Mouse (Mus musculus): ENCODE results near the gene Tbc1d8b. TPM values are rescaled to one million over a fixed set of nuclear protein-coding genes. Genes with fewer than 3 reads are reported as not detected.

Tbc1d8b gene
- polyA plus RNA-seq, 1 experiment from 2014 or later, result 1.3 TPM

DNA sequence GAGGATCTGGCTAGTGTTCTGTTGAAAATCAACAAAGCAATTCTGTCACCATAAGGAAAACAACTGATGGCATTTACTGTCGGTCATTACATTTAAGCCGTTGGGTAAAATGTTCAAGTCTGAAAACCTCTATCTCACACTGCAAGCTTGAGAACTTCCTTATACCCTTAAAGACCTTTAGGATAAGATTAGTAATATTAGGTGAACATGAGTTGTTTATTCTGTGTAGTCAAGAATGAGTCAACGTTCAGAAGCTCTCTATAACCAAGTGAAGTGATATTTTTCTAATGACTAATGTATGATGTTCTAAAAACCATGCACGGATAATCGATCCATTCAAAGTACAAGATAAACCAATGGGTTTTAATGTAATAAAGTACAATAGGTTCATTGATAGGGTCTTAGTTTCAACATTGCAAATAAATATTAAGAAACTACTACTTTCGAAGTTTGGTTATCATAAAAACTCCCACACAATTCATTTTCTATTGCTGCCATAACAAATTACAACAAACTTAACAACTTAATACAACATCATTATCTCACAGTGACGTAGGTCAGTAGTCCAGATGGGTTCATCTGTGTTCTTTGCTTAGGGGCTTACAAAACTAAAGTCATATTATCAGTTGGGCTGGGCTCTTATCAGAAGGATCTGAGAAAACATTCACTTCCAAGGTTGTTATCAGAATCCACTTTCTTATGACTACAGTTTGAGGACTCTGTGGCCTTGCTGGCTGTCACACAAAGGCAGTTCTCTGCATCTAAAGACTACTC is 109.5 kb downstream of the Tbc1d8b start:
- no peak overlapping the region for H3K4me2 ChIP-seq (replicated peaks; ENCODE audit: low read depth, low read length)
- no peak overlapping the region for H3K4me3 ChIP-seq (ENCODE audit: low read length)
- no peaks in the 10 kb centered on the region for H3K4me1 ChIP-seq (ENCODE audit: control insufficient read depth, insufficient read depth, low read length)
- no peaks in the 10 kb centered on the region for H3K36me3 ChIP-seq (ENCODE audit: control insufficient read depth, insufficient read depth, low read length)
- ATAC-seq (ENCODE audit: low FRiP score, low TSS enrichment), result no peak
- H3K9me3 ChIP-seq (ENCODE audit: control insufficient read depth, low read length), result no peaks in the 10 kb centered on the region
- H3K9ac ChIP-seq (ENCODE audit: low read depth, low read length), result no peak overlapping the region
- H3K27ac ChIP-seq (ENCODE audit: low read depth, low read length), result no peak overlapping the region
- 87% methylated on average over 7 of the region's 7 CpGs for WGBS
- H3K27me3 ChIP-seq (ENCODE audit: control insufficient read depth, insufficient read depth, low read length), result no peaks in the 10 kb centered on the region

DNA sequence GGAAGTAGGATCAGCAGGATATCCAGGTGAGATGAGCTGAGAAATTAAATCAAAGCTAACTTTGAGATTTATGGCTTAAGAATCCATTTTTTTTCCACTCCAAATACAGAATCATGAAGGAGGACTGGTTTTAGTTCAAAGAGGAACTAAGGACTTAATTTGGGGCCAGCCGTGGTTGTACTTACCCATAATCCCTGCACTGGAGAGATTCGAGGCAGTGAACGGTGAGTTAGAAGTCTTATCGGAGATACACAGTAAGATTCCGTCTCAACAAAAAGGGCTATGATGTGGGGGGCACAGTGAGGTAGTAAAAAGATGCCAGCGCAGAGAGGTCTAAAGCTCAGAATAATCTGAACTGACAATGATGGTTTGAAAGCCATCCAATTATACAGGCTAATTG is 111.2 kb downstream of the Tbc1d8b start:
- ATAC-seq (ENCODE audit: low FRiP score, low TSS enrichment), result no peak
- 90% methylated on average over 6 of the region's 6 CpGs for WGBS

DNA sequence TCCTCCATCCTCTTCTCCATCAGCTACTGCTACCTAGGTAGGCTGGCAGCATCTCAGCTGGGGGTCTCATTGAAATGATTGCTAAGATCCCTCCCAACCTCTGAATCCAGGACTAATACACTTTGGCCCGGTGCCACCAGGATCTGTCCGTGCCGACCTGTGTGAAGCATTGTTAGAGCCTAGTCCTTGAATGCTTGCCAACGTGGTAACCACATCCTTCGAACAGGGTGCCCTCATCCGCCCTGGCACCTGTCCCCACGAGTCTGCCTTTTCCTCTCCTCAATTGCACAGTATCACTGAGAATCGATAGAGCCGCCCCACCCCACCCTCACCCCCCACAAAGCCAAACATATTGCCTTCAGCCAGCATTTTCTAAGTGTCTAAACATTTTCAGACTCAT is 113.1 kb downstream of the Tbc1d8b start:
- H3K27me3 ChIP-seq (ENCODE audit: control insufficient read depth, insufficient read depth, low read length), result no peaks in the 10 kb centered on the region

More for the DNA sequence above, 111.2 kb downstream of the Tbc1d8b start:
- H3K4me2 ChIP-seq (replicated peaks; ENCODE audit: low read depth, low read length), result no peak overlapping the region
- H3K27ac ChIP-seq (ENCODE audit: low read depth, low read length), result no peak overlapping the region
- H3K27me3 ChIP-seq (ENCODE audit: control insufficient read depth, insufficient read depth, low read length), result no peaks in the 10 kb centered on the region
- no peaks in the 10 kb centered on the region for H3K9me3 ChIP-seq (ENCODE audit: control insufficient read depth, low read length)
- no peaks in the 10 kb centered on the region for H3K36me3 ChIP-seq (ENCODE audit: control insufficient read depth, insufficient read depth, low read length)
- no peak overlapping the region for H3K4me3 ChIP-seq (ENCODE audit: low read length)
- no peaks in the 10 kb centered on the region for H3K4me1 ChIP-seq (ENCODE audit: control insufficient read depth, insufficient read depth, low read length)
- no peak overlapping the region for H3K9ac ChIP-seq (ENCODE audit: low read depth, low read length)

DNA sequence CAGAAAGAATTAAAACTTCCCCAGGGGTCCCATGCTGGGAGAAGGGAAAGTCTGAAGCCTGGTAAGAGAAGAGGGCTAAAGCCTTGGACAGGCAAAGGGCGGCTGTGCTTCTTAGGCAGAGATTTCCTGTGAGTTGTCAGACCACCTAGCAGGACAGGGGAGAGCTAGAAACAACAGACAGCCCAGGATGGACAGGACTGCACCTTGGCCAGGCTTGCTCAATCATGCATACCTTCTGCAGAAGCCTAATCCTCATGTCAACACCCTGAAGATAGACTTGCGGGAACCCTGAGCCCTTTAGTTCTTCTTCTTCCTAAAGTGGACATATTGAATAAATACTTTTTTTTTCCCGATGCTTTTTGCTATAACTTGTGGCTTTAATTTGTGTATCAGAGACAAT is 115.2 kb downstream of the Tbc1d8b start:
- WGBS, result 73% methylated on average over 3 of the region's 3 CpGs
- H3K27me3 ChIP-seq (ENCODE audit: control insufficient read depth, insufficient read depth, low read length), result no peaks in the 10 kb centered on the region
- H3K36me3 ChIP-seq (ENCODE audit: control insufficient read depth, insufficient read depth, low read length), result no peaks in the 10 kb centered on the region
- no peaks in the 10 kb centered on the region for H3K4me1 ChIP-seq (ENCODE audit: control insufficient read depth, insufficient read depth, low read length)
- H3K9me3 ChIP-seq (ENCODE audit: control insufficient read depth, low read length), result no peaks in the 10 kb centered on the region
- H3K4me2 ChIP-seq (replicated peaks; ENCODE audit: low read depth, low read length), result no peak overlapping the region
- H3K9ac ChIP-seq (ENCODE audit: low read depth, low read length), result no peak overlapping the region
- ATAC-seq (ENCODE audit: low FRiP score, low TSS enrichment), result no peak
- no peak overlapping the region for H3K4me3 ChIP-seq (ENCODE audit: low read length)
- no peak overlapping the region for H3K27ac ChIP-seq (ENCODE audit: low read depth, low read length)

More for the DNA sequence above, 113.1 kb downstream of the Tbc1d8b start:
- Histone ChIP-seq H3K4me2 (replicated peaks; ENCODE audit: low read depth, low read length) (no peak overlapping the region), H3K9me3 (ENCODE audit: control insufficient read depth, low read length) (no peaks in the 10 kb centered on the region), H3K36me3 (ENCODE audit: control insufficient read depth, insufficient read depth, low read length) (no peaks in the 10 kb centered on the region), H3K9ac (ENCODE audit: low read depth, low read length) (no peak overlapping the region), H3K27ac (ENCODE audit: low read depth, low read length) (no peak overlapping the region), H3K4me1 (ENCODE audit: control insufficient read depth, insufficient read depth, low read length) (no peaks in the 10 kb centered on the region), H3K4me3 (ENCODE audit: low read length) (no peak overlapping the region)
- ATAC-seq (ENCODE audit: low FRiP score, low TSS enrichment), result no peak
- 87% methylated on average over 9 of the region's 9 CpGs for WGBS

DNA sequence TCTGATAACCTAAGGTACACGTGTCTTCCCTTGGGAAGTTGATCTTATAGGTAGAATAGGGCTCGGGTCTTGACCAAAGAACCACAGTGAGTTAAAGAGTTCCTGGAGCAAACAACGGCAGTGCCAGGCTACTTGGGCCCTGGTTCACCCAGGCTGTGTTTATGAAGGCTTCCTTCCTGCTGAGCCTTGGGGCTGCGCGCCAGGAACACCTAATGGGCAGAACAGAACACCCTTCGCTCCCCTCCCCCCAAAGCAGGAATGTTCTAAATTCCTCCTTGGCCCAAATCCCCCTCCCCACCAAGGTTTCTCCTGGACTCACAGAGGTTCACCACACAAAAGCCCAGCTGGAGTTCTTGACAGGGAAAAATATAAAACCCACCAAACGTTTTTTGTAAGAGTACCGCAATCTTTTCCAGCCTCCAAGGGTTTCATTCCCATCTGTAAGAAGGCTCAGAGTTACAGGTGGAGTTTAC is 115.6 kb downstream of the Tbc1d8b start, which contains the start of gene Cldn2:
Gene Cldn2 (plus strand): TSS at position 423 of the 473 bp plus-strand sequence.
- H3K4me3 ChIP-seq (ENCODE audit: low read length), result no peak within 1 kb of the TSS
- no peak within 1 kb of the TSS for H3K4me2 ChIP-seq (replicated peaks; ENCODE audit: low read depth, low read length)
- H3K27me3 ChIP-seq (ENCODE audit: control insufficient read depth, insufficient read depth, low read length), result no peaks in the 10 kb centered on the region
- H3K4me1 ChIP-seq (ENCODE audit: control insufficient read depth, insufficient read depth, low read length), result no peaks in the 10 kb centered on the region
- H3K36me3 ChIP-seq (ENCODE audit: control insufficient read depth, insufficient read depth, low read length), result no peaks in the 10 kb centered on the region
- ATAC-seq (ENCODE audit: low FRiP score, low TSS enrichment), result no peak
- no peak within 1 kb of the TSS for H3K27ac ChIP-seq (ENCODE audit: low read depth, low read length)
- 77% methylated on average over 8 of the region's 8 CpGs for WGBS
- H3K9me3 ChIP-seq (ENCODE audit: control insufficient read depth, low read length), result no peaks in the 10 kb centered on the region
- no peak within 1 kb of the TSS for H3K9ac ChIP-seq (ENCODE audit: low read depth, low read length)

Other genes with a start within 250 kb of the Tbc1d8b start
- 1.6 and 2.7 TPM in 2 replicates for gene D330045A20Rik, start 204.6 kb upstream of the Tbc1d8b start, polyA plus RNA-seq (2014; fragmentation: Nextera tagmentation; extraction: Ambion mirVana)
- gene Rnf128, start 121.7 kb upstream of the Tbc1d8b start, polyA plus RNA-seq (2014; fragmentation: Nextera tagmentation; extraction: Ambion mirVana), result 27.7 and 31.3 TPM in 2 replicates
- gene Gm15013, start 29.5 kb downstream of the Tbc1d8b start, polyA plus RNA-seq (2014; fragmentation: Nextera tagmentation; extraction: Ambion mirVana), result 0.34 TPM in 1 of 2 replicates, not detected in the other
- gene Ripply1, start 97.4 kb downstream of the Tbc1d8b start, polyA plus RNA-seq (2014; fragmentation: Nextera tagmentation; extraction: Ambion mirVana), result not detected in 2 replicates
- 5.0 and 5.2 TPM in 2 replicates for gene Cldn2, start 115.8 kb downstream of the Tbc1d8b start, polyA plus RNA-seq (2014; fragmentation: Nextera tagmentation; extraction: Ambion mirVana)
- 8.8 and 10.8 TPM in 2 replicates for gene Morc4, start 186.7 kb downstream of the Tbc1d8b start, polyA plus RNA-seq (2014; fragmentation: Nextera tagmentation; extraction: Ambion mirVana)